Mouse (Mus musculus) mesoderm, embryonic 11.5 days (tissue): ENCODE data around the gene Phrf1.

Experiments used
- DNase-seq: peaks from one replicate; pipeline ENCODE4 v3.0.0-alpha.2; 2012; ENCODE audit warnings: low read depth, low spot score

Phrf1 gene

GRCm38 (mm10) chr7:141292583-141293388 is 64.2 kb downstream of the Phrf1 start:
- DNase-seq: no peak

GRCm38 (mm10) chr7:141293852-141294471 is 65.4 kb downstream of the Phrf1 start:
- DNase-seq: peak; percentile 64

DNA sequence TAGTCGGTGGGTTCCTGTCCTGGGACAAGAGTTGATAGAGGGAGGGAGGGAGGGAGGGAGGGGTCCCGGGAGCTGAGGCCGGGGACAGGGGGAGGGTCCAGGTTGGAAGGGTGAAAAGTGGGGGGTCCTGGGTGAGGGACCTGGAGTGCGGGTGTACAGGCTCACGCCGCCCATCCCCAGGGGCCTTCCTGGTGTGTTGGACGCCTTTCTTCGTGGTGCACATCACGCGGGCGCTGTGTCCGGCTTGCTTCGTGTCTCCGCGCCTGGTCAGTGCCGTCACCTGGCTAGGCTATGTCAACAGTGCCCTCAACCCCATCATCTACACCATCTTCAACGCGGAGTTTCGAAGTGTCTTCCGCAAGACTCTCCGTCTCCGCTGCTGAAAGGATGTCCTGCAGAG is 65.9 kb downstream of the Phrf1 start:
- no peak for DNase-seq

GRCm38 (mm10) chr7:141297926-141298650 is 69.5 kb downstream of the Phrf1 start:
- DNase-seq: no peak

- no peak for DNase-seq
These were observed 70.6 kb downstream of the Phrf1 start for GRCm38 (mm10) chr7:141299175-141299574.

GRCm38 (mm10) chr7:141301386-141301785 is 72.8 kb downstream of the Phrf1 start:
- no peak for DNase-seq

DNA sequence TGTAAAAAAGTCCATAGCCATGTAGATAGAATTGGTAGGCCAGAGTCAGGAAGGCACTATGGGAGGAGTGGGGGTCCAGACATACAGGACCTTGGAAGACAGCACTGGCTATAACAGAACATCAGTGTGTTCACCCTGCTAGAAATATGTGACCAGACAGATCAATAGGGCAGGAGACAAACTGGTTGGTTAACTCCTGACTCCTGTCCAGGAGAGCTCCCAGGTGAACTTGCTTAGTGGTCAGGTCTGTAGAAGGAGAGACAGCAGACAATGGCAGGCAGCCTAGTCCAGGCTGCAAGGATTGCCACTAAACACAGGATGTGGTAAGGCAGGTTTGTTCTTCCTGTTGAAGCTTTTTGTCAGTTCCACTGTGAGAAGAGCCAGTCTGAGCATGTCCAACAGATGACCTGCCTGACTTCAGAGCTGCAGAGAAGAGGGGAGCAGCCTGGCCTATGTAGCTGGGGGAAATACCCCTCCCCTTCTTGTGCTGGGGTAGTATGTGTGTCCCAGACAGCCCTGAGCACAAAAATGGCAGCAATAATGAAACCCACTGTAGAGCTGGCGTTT is 74.2 kb downstream of the Phrf1 start:
- no peak for DNase-seq

GRCm38 (mm10) chr7:141304537-141304936 is 76.0 kb downstream of the Phrf1 start:
- no peak for DNase-seq
